Mouse (Mus musculus): ENCODE results near the gene Foxl1. TPM values are rescaled to one million over a fixed set of nuclear protein-coding genes. Genes with fewer than 3 reads are reported as not detected.

Gene Foxl1
- total and polyA plus RNA-seq, 3 experiments: 0.04 TPM; not detected in 2

GRCm38 (mm10) chr8:121084210-121084951 lies 43.4 kb upstream of the Foxl1 start, which contains the start of gene Foxf1:
Foxf1 (plus strand) TSS chr8:121084386.
- DNase-seq (ENCODE audit: extremely low read depth): no peak
- in situ Hi-C loops (cut with MboI; ENCODE audit: low pct_ligation_motif_present, low pct_unique_long_range_greater_than_20kb, low sequenced_read_pairs): no loop called here
- no peak within 1 kb of the TSS for H3K27ac ChIP-seq (ENCODE audit: insufficient read depth, low read depth)

GRCm38 (mm10) chr8:121085011-121085410 lies 42.7 kb upstream of the Foxl1 start:
- Histone ChIP-seq H3K79me2 (replicated peaks; ENCODE audit: control insufficient read depth, extremely low read depth, insufficient read depth, poor library complexity, severe bottlenecking) (no peaks in the 10 kb centered on the region), H3K27me3 (replicated peaks) (peaks cover 66% of the 10 kb centered on the region), H3K9ac (ENCODE audit: insufficient read depth, low read depth) (no peak overlapping the region), H3K4me3 (replicated peaks in 1 of 3; ENCODE audit: low read depth in 2 of 3, low read length in 2 of 3, poor library complexity in 1 of 3) (no peak overlapping the region), H3K9me3 (replicated peaks; ENCODE audit: low read length) (peaks cover 29% of the 10 kb centered on the region), H3K4me1 (ENCODE audit: control insufficient read depth in 1 of 2, insufficient read depth in 2 of 2) (no peaks in the 10 kb centered on the region), H3K4me2 (ENCODE audit: insufficient read depth, low read depth, poor library complexity, severe bottlenecking) (no peak overlapping the region), H3K36me3 (replicated peaks in 1 of 2; ENCODE audit: control insufficient read depth in 1 of 2, insufficient read depth in 1 of 2, low read length in 1 of 2) (no peaks in the 10 kb centered on the region), H3K27ac (ENCODE audit: insufficient read depth, low read depth) (no peak overlapping the region)
- no peak for DNase-seq (ENCODE audit: extremely low read depth)
- in situ Hi-C loops (cut with MboI; ENCODE audit: low pct_ligation_motif_present, low pct_unique_long_range_greater_than_20kb, low sequenced_read_pairs) (no loop called here), dilution Hi-C loops (cut with MboI; ENCODE audit: extremely low pct_ligation_motif_present, extremely low pct_unique_long_range_greater_than_20kb, low sequenced_read_pairs) (no loop called here)
- TF ChIP-seq USF1 (IDR thresholded peaks at IDR 0.05; ENCODE audit: low read depth, low read length): no peak
- TF ChIP-seq RAD21 (IDR thresholded peaks at IDR 0.05; ENCODE audit: low read depth, low read length): no peak
- no peak for TF ChIP-seq MEF2A (IDR thresholded peaks at IDR 0.05; ENCODE audit: borderline replicate concordance, low read depth, low read length)
- TF ChIP-seq PAX5 (IDR thresholded peaks at IDR 0.05; ENCODE audit: low read length): no peak
- TF ChIP-seq POLR2AphosphoS2 (IDR thresholded peaks at IDR 0.05; ENCODE audit: low read depth, low read length): no peak
- no peak for TF ChIP-seq IRF4 (IDR thresholded peaks at IDR 0.05; ENCODE audit: low read depth, low read length)
- TF ChIP-seq E2F4 (IDR thresholded peaks at IDR 0.05; ENCODE audit: insufficient replicate concordance, low read depth, low read length): no peak
- TF ChIP-seq MXI1 (IDR thresholded peaks at IDR 0.05; ENCODE audit: low read depth, low read length): no peak

More at GRCm38 (mm10) chr8:121084210-121084951, 43.4 kb upstream of the Foxl1 start, which contains the start of gene Foxf1:
- no peaks in the 10 kb centered on the region for H3K4me1 ChIP-seq (ENCODE audit: control insufficient read depth in 1 of 2, insufficient read depth in 2 of 2)
- H3K79me2 ChIP-seq (replicated peaks; ENCODE audit: control insufficient read depth, extremely low read depth, insufficient read depth, poor library complexity, severe bottlenecking): no peaks in the 10 kb centered on the region
- H3K9me3 ChIP-seq (replicated peaks; ENCODE audit: low read length): peaks cover 29% of the 10 kb centered on the region
- no peaks in the 10 kb centered on the region for H3K36me3 ChIP-seq (replicated peaks in 1 of 2; ENCODE audit: control insufficient read depth in 1 of 2, insufficient read depth in 1 of 2, low read length in 1 of 2)
- H3K4me3 ChIP-seq (replicated peaks in 1 of 3; ENCODE audit: low read depth in 2 of 3, low read length in 2 of 3, poor library complexity in 1 of 3): no peak within 1 kb of the TSS
- TF ChIP-seq RCOR1 (conservative IDR thresholded peaks at IDR 0.05; ENCODE audit: low read depth, low read length): no peak
- H3K9ac ChIP-seq (ENCODE audit: insufficient read depth, low read depth): no peak within 1 kb of the TSS
- no peak within 1 kb of the TSS for H3K4me2 ChIP-seq (ENCODE audit: insufficient read depth, low read depth, poor library complexity, severe bottlenecking)
- dilution Hi-C loops (cut with MboI; ENCODE audit: extremely low pct_ligation_motif_present, extremely low pct_unique_long_range_greater_than_20kb, low sequenced_read_pairs): no loop called here
- H3K27me3 ChIP-seq (replicated peaks): peaks cover 66% of the 10 kb centered on the region

- dilution Hi-C loops (cut with MboI; ENCODE audit: extremely low pct_ligation_motif_present, extremely low pct_unique_long_range_greater_than_20kb, low sequenced_read_pairs): no loop called here
- no peak overlapping the region for H3K4me2 ChIP-seq (ENCODE audit: insufficient read depth, low read depth, poor library complexity, severe bottlenecking)
- no peak for TF ChIP-seq MAFK (IDR thresholded peaks at IDR 0.05; ENCODE audit: insufficient replicate concordance, low read length)
- no peak for TF ChIP-seq USF1 (IDR thresholded peaks at IDR 0.05; ENCODE audit: low read depth, low read length)
- TF ChIP-seq POLR2A (IDR thresholded peaks at IDR 0.05; ENCODE audit: low read depth, low read length): no peak
- TF ChIP-seq CHD2 (IDR thresholded peaks at IDR 0.05; ENCODE audit: low read length): no peak
- TF ChIP-seq MAX (IDR thresholded peaks at IDR 0.05; ENCODE audit: low read length): no peak
- no peak for TF ChIP-seq POLR2AphosphoS2 (IDR thresholded peaks at IDR 0.05; ENCODE audit: low read depth, low read length)
- TF ChIP-seq CHD1 (IDR thresholded peaks at IDR 0.05; ENCODE audit: low read depth, low read length): no peak
- no peak for TF ChIP-seq TCF12 (IDR thresholded peaks at IDR 0.05; ENCODE audit: low read depth, low read length)
- no peak for TF ChIP-seq KAT2A (IDR thresholded peaks at IDR 0.05; ENCODE audit: insufficient replicate concordance, low read length)
- no peak for TF ChIP-seq RCOR1 (conservative IDR thresholded peaks at IDR 0.05; ENCODE audit: low read depth, low read length)
- no peak for TF ChIP-seq ETS1 (conservative IDR thresholded peaks at IDR 0.05; ENCODE audit: low read depth, low read length)
- TF ChIP-seq GABPA (IDR thresholded peaks at IDR 0.05; ENCODE audit: insufficient replicate concordance, low read depth, low read length): no peak
- no peak for TF ChIP-seq BHLHE40 (IDR thresholded peaks at IDR 0.05; ENCODE audit: low read depth, low read length)
- TF ChIP-seq NRF1 (IDR thresholded peaks at IDR 0.05; ENCODE audit: low read depth, low read length): no peak
- TF ChIP-seq NELFE (IDR thresholded peaks at IDR 0.05; ENCODE audit: low read depth, low read length): no peak
- no peak for TF ChIP-seq EP300 (IDR thresholded peaks at IDR 0.05; ENCODE audit: low read length)
- no peak for TF ChIP-seq ZNF384 (IDR thresholded peaks at IDR 0.05; ENCODE audit: low read depth, low read length)
- no peak for TF ChIP-seq MXI1 (IDR thresholded peaks at IDR 0.05; ENCODE audit: low read depth, low read length)
- TF ChIP-seq JUND (conservative IDR thresholded peaks at IDR 0.05; ENCODE audit: low read depth, low read length): no peak
- TF ChIP-seq ZC3H11A (IDR thresholded peaks at IDR 0.05; ENCODE audit: low read depth, low read length): no peak
- H3K27me3 ChIP-seq (replicated peaks): peaks cover 65% of the 10 kb centered on the region
- DNase-seq (ENCODE audit: extremely low read depth): no peak
- H3K36me3 ChIP-seq (replicated peaks in 1 of 2; ENCODE audit: control insufficient read depth in 1 of 2, insufficient read depth in 1 of 2, low read length in 1 of 2): no peaks in the 10 kb centered on the region
- in situ Hi-C loops (cut with MboI; ENCODE audit: low pct_ligation_motif_present, low pct_unique_long_range_greater_than_20kb, low sequenced_read_pairs): no loop called here
- H3K9ac ChIP-seq (ENCODE audit: insufficient read depth, low read depth): no peak overlapping the region
- H3K4me3 ChIP-seq (replicated peaks in 1 of 3; ENCODE audit: low read depth in 2 of 3, low read length in 2 of 3, poor library complexity in 1 of 3): no peak overlapping the region
- H3K79me2 ChIP-seq (replicated peaks; ENCODE audit: control insufficient read depth, extremely low read depth, insufficient read depth, poor library complexity, severe bottlenecking): no peaks in the 10 kb centered on the region
- no peak overlapping the region for H3K27ac ChIP-seq (ENCODE audit: insufficient read depth, low read depth)
- H3K9me3 ChIP-seq (replicated peaks; ENCODE audit: low read length): peaks cover 25% of the 10 kb centered on the region
- H3K4me1 ChIP-seq (ENCODE audit: control insufficient read depth in 1 of 2, insufficient read depth in 2 of 2): no peaks in the 10 kb centered on the region
Observed at GRCm38 (mm10) chr8:121085561-121085960, 42.2 kb upstream of the Foxl1 start.

All from CH12.LX (cell line).